Mouse (Mus musculus): Measurements from ENCODE around the gene Ttc1.

DNA sequence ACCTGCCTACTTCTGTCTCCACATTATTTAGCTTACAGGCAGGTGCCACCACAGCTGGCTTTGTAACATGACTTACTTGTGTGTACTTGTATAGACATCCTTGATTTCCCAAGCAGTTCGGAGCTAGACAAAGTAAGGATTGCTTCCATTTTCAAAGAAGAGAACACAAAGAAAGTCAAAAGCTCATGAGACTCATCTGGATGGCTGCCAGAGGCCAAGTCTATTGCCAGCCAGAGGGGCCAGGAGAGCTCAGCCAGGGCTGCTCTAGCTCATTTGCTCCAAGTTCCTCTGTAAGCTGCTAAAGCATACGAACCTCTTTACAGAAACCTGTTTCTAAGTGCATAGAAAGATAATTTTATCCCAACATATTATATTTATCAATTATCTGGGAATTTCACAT is 10.6 kb upstream of the Ttc1 start:
- TF ChIP-seq POLR2A (IDR thresholded peaks at IDR 0.05; ENCODE audit: low read depth, low read length) (no peak), EP300 (IDR thresholded peaks at IDR 0.05; ENCODE audit: low read length) (no peak)
